Mouse (Mus musculus) layer of hippocampus, postnatal 36 days (tissue): ENCODE data around the gene Dusp11. TPM values are rescaled to one million over a fixed set of nuclear protein-coding genes. Genes with fewer than 3 reads are reported as not detected.
"Not testable (repeated sequence)": the region's sequence is repeated elsewhere in the genome, so short reads cannot be mapped to it uniquely, and the experiment has no call there.

Experiments
- DNase-seq, 2 experiments: peaks; one replicate each; pipeline ENCODE4 v3.0.0; 2022
- total RNA-seq, 2 experiments: library from RNA; stranded (reverse); gene quantifications; 2 replicates each; pipeline ENCODE4 v1.2.3; 2021

Gene Dusp11
- total RNA-seq: 100 to 1,000 TPM in 1 of 2 experiments, 10 to 100 TPM in 1; 87.0 to 106 TPM

GRCm38 (mm10) chr6:85961101-85962091 is at the start of gene Dusp11:
TSS of gene Dusp11 (minus strand) at chr6:85961667.
- DNase-seq: peak; percentile 92

GRCm38 (mm10) chr6:86009980-86010379 is 48.5 kb upstream of the Dusp11 start:
- peak; percentile 50 to 51 for DNase-seq

GRCm38 (mm10) chr6:86004271-86005148 is 43.0 kb upstream of the Dusp11 start:
- DNase-seq: peak; percentile 63 to 65

GRCm38 (mm10) chr6:86003405-86003925 is 42.0 kb upstream of the Dusp11 start:
- DNase-seq: no peak

GRCm38 (mm10) chr6:85990774-85991173 is 29.3 kb upstream of the Dusp11 start:
- DNase-seq: not testable (repeated sequence)

GRCm38 (mm10) chr6:85989570-85989969 is 28.1 kb upstream of the Dusp11 start:
- DNase-seq: not testable (repeated sequence)

- no peak for DNase-seq
Measured at GRCm38 (mm10) chr6:85984351-85984750, 22.9 kb upstream of the Dusp11 start.

- not testable (repeated sequence) for DNase-seq
Measured at GRCm38 (mm10) chr6:85978736-85979135, 17.3 kb upstream of the Dusp11 start.

GRCm38 (mm10) chr6:85976242-85976641 is 14.8 kb upstream of the Dusp11 start:
- no peak for DNase-seq

GRCm38 (mm10) chr6:85975761-85976160 is 14.3 kb upstream of the Dusp11 start:
- no peak for DNase-seq

GRCm38 (mm10) chr6:85974941-85975617 is 13.6 kb upstream of the Dusp11 start:
- no peak for DNase-seq

- no peak for DNase-seq
Measured at GRCm38 (mm10) chr6:85973336-85973735, 11.9 kb upstream of the Dusp11 start.

GRCm38 (mm10) chr6:85972699-85973098 is 11.2 kb upstream of the Dusp11 start:
- no peak for DNase-seq

- no peak for DNase-seq
Measured at GRCm38 (mm10) chr6:85969889-85970288, 8.4 kb upstream of the Dusp11 start.

GRCm38 (mm10) chr6:85966686-85967085 is 5.2 kb upstream of the Dusp11 start:
- no peak for DNase-seq

GRCm38 (mm10) chr6:85966081-85966480 is 4.6 kb upstream of the Dusp11 start:
- not testable (repeated sequence) for DNase-seq

GRCm38 (mm10) chr6:85957581-85957980 is 3.9 kb downstream of the Dusp11 start:
- no peak for DNase-seq

GRCm38 (mm10) chr6:85948549-85948948 is 12.9 kb downstream of the Dusp11 start:
- peak; percentile 12 to 15 for DNase-seq

GRCm38 (mm10) chr6:85942469-85942868 is 19.0 kb downstream of the Dusp11 start:
- no peak for DNase-seq

- no peak for DNase-seq
Measured at GRCm38 (mm10) chr6:85938701-85939100, 22.8 kb downstream of the Dusp11 start.

GRCm38 (mm10) chr6:85936508-85937465 is 24.7 kb downstream of the Dusp11 start:
- peak; percentile 84 to 87 for DNase-seq
